Mouse (Mus musculus): ENCODE measurements around the gene P3h3.

GRCm38 (mm10) chr6:124811403-124811665, 46.2 kb downstream of the P3h3 start:
- TF ChIP-seq CTCF (IDR thresholded peaks at IDR 0.05; ENCODE audit: borderline replicate concordance, extremely low read depth, insufficient read depth, insufficient read length) = no peak
- no peak for TF ChIP-seq POLR2A (IDR thresholded peaks at IDR 0.05; ENCODE audit: borderline replicate concordance, extremely low read depth, insufficient read depth, insufficient read length, poor library complexity, severe bottlenecking)

Measured in brain, embryonic 14.5 days (tissue).